Mouse (Mus musculus): Measurements from ENCODE around the gene Rex2. TPM values are rescaled to one million over a fixed set of nuclear protein-coding genes. Genes with fewer than 3 reads are reported as not detected.
"Not testable (repeated sequence)": the region's sequence is repeated elsewhere in the genome, so short reads cannot be mapped to it uniquely, and the experiment has no call there.

Rex2 gene
- total RNA-seq (2021) (under 1 TPM; 0.50 to 0.75 TPM), polyA plus RNA-seq (2012; rRNA removed) (0.06 TPM in 1 of 2 replicates, not detected in the other)
- long read RNA-seq = 0 reads

- DNase-seq; intact Hi-C loops (cut with DNase I); H3K36me3 ChIP-seq (ENCODE audit: control insufficient read depth, insufficient read depth, low read length); H3K9ac ChIP-seq (ENCODE audit: low read depth, low read length); H3K27ac ChIP-seq; H3K27me3 ChIP-seq (ENCODE audit: control insufficient read depth, insufficient read depth, low read length); H3K4me3 ChIP-seq; H3K4me1 ChIP-seq (ENCODE audit: control insufficient read depth, insufficient read depth, low read length); H3K79me2 ChIP-seq (replicated peaks; ENCODE audit: control insufficient read depth, insufficient read depth, low read length): not testable (repeated sequence)
- no CpG with 5 or more reads among the region's 6 CpGs for WGBS
These were observed at the start of gene Rex2 for GRCm38 (mm10) chr4:147021550-147021949. Gene Rex2 (plus strand): TSS chr4:147021850.

DNA sequence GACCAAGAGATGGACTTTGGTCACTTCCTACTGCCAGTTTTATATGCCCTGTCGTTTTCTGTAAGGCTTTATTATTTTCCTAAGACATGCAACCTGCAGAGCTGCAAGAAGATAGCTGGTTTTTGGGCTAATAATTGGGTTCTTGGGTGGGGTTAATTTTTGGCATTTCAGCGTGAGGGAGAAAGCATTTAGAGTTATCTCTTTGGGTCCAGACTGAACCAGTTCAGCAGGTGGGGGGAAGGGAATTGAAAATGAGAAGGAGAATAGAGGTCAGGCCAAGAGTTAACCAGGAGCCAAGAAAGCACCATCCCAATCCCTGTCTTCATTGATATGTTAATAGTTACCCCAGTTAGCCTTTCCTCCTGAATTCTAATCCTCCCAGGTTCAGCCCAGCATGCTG lies 45.1 kb upstream of the Rex2 start:
- H3K27me3 ChIP-seq (ENCODE audit: control insufficient read depth, insufficient read depth, low read length); DNase-seq; H3K79me2 ChIP-seq (replicated peaks; ENCODE audit: control insufficient read depth, insufficient read depth, low read length); H3K9ac ChIP-seq (ENCODE audit: low read depth, low read length); H3K4me1 ChIP-seq (ENCODE audit: control insufficient read depth, insufficient read depth, low read length); H3K27ac ChIP-seq; H3K4me3 ChIP-seq; H3K36me3 ChIP-seq (ENCODE audit: control insufficient read depth, insufficient read depth, low read length); intact Hi-C loops (cut with DNase I): not testable (repeated sequence)
- WGBS = 12% methylated on average over 2 of the region's 2 CpGs

DNA sequence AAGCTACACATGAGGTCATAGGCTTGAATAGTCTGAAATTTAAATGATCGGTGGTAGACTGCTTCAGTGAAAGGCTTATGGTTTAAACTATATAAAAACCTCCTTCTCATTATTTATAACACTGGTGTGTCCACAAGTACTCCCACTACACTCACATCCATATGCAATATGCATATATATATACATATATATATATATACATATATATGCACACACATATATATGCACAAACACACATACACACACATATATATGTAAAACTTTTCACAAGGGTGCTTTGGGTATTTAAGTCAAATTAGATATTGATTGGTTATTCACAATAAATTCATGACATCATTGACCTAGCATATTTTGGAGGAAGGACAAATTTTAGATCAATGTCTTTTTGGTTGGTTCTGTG lies 3.2 kb upstream of the Rex2 start:
- H3K36me3 ChIP-seq (ENCODE audit: control insufficient read depth, insufficient read depth, low read length); H3K4me1 ChIP-seq (ENCODE audit: control insufficient read depth, insufficient read depth, low read length); H3K27ac ChIP-seq; intact Hi-C loops (cut with DNase I); H3K27me3 ChIP-seq (ENCODE audit: control insufficient read depth, insufficient read depth, low read length); H3K79me2 ChIP-seq (replicated peaks; ENCODE audit: control insufficient read depth, insufficient read depth, low read length); DNase-seq; H3K4me3 ChIP-seq; H3K9ac ChIP-seq (ENCODE audit: low read depth, low read length): not testable (repeated sequence)
- WGBS = no CpG with 5 or more reads among the region's 1 CpGs

DNA sequence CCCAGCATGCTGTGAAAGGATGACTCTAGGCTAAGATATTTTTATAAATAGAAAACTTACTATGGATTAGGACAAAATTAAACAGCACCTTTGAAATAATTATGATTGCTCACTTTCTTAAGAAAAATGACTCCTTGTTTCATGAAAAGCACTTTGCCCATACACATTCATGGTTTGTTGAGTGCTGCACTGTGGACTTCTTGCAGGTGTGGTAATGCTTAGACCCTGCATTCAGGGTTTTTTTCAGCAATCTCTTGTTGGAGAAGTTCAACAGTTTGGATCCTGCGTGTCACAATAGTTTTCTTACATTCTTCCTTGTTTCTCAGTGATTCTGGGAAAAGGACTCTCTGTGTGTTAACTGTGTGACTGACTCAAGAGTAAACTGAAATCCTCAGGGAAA lies 4.7 kb downstream of the Rex2 start:
- H3K4me1 ChIP-seq (ENCODE audit: control insufficient read depth, insufficient read depth, low read length); H3K36me3 ChIP-seq (ENCODE audit: control insufficient read depth, insufficient read depth, low read length); H3K4me3 ChIP-seq; intact Hi-C loops (cut with DNase I); DNase-seq; H3K27ac ChIP-seq; H3K9ac ChIP-seq (ENCODE audit: low read depth, low read length); H3K79me2 ChIP-seq (replicated peaks; ENCODE audit: control insufficient read depth, insufficient read depth, low read length); H3K27me3 ChIP-seq (ENCODE audit: control insufficient read depth, insufficient read depth, low read length): not testable (repeated sequence)
- 40% methylated on average over 1 of the region's 1 CpGs for WGBS

- H3K27me3 ChIP-seq (ENCODE audit: control insufficient read depth, insufficient read depth, low read length); H3K4me3 ChIP-seq; H3K4me1 ChIP-seq (ENCODE audit: control insufficient read depth, insufficient read depth, low read length); H3K9ac ChIP-seq (ENCODE audit: low read depth, low read length); intact Hi-C loops (cut with DNase I); H3K27ac ChIP-seq; H3K36me3 ChIP-seq (ENCODE audit: control insufficient read depth, insufficient read depth, low read length); DNase-seq; H3K79me2 ChIP-seq (replicated peaks; ENCODE audit: control insufficient read depth, insufficient read depth, low read length): not testable (repeated sequence)
- 72% methylated on average over 1 of the region's 2 CpGs for WGBS
These were observed 9.8 kb downstream of the Rex2 start for GRCm38 (mm10) chr4:147031308-147032036.

GRCm38 (mm10) chr4:147063768-147064167 lies 42.1 kb downstream of the Rex2 start:
- not testable (repeated sequence) for H3K27ac ChIP-seq, DNase-seq
- 70% methylated on average over 3 of the region's 3 CpGs for WGBS

DNA sequence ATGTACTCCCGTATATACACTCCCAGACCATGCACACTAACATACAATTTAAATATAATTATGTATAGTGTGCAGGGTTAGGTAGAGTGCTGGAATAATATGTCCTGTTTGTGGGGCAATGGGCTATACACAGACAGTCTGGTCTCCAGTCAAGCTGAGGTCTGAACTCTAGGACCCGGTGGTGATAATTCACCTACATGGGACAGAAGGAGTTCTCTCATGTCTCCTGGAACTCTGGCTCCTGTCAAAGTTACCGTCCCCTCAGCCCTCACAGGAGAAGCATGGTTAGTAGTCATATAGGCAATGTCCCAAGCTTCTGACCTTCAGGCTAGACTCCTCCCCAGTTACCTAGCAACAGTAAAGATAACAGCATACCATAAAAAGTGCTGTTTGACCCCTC lies 44.2 kb downstream of the Rex2 start:
- intact Hi-C loops (cut with DNase I) = not testable (repeated sequence)

More at GRCm38 (mm10) chr4:147063768-147064167, 42.1 kb downstream of the Rex2 start:
- H3K4me3 ChIP-seq; H3K36me3 ChIP-seq (ENCODE audit: control insufficient read depth, insufficient read depth, low read length); intact Hi-C loops (cut with DNase I); H3K4me1 ChIP-seq (ENCODE audit: control insufficient read depth, insufficient read depth, low read length); H3K9ac ChIP-seq (ENCODE audit: low read depth, low read length); H3K27me3 ChIP-seq (ENCODE audit: control insufficient read depth, insufficient read depth, low read length); H3K79me2 ChIP-seq (replicated peaks; ENCODE audit: control insufficient read depth, insufficient read depth, low read length): not testable (repeated sequence)

GRCm38 (mm10) chr4:147066380-147066779 lies 44.7 kb downstream of the Rex2 start:
- H3K4me1 ChIP-seq (ENCODE audit: control insufficient read depth, insufficient read depth, low read length); H3K79me2 ChIP-seq (replicated peaks; ENCODE audit: control insufficient read depth, insufficient read depth, low read length); H3K27ac ChIP-seq; H3K4me3 ChIP-seq; H3K27me3 ChIP-seq (ENCODE audit: control insufficient read depth, insufficient read depth, low read length); DNase-seq; H3K36me3 ChIP-seq (ENCODE audit: control insufficient read depth, insufficient read depth, low read length); intact Hi-C loops (cut with DNase I); H3K9ac ChIP-seq (ENCODE audit: low read depth, low read length): not testable (repeated sequence)
- WGBS = 82% methylated on average over 1 of the region's 1 CpGs

More for the DNA sequence above, 44.2 kb downstream of the Rex2 start:
- not testable (repeated sequence) for H3K27me3 ChIP-seq (ENCODE audit: control insufficient read depth, insufficient read depth, low read length); H3K4me3 ChIP-seq; DNase-seq; H3K36me3 ChIP-seq (ENCODE audit: control insufficient read depth, insufficient read depth, low read length); H3K9ac ChIP-seq (ENCODE audit: low read depth, low read length); H3K79me2 ChIP-seq (replicated peaks; ENCODE audit: control insufficient read depth, insufficient read depth, low read length); H3K4me1 ChIP-seq (ENCODE audit: control insufficient read depth, insufficient read depth, low read length); H3K27ac ChIP-seq
- 79% methylated on average over 3 of the region's 3 CpGs for WGBS

DNA sequence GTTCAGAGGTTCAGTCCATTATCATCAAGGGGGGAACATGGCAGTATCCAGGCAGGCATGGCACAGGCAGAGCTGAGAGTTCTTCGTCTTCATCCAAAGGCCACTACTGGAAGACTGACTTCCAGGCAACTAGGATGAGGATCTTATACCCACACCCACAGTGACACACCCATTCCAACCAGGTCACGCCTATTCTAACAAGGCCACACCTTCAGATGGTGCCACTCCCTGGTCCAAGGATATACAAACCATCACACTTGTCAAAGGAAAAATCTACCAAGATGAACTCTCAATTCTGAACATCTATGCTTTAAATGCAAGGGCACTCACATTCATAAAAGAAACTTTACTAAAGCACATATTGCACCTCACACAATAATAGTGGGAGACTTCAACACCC lies 74.0 kb downstream of the Rex2 start:
- H3K9ac ChIP-seq (ENCODE audit: low read depth, low read length); H3K4me1 ChIP-seq (ENCODE audit: control insufficient read depth, insufficient read depth, low read length); intact Hi-C loops (cut with DNase I); H3K27me3 ChIP-seq (ENCODE audit: control insufficient read depth, insufficient read depth, low read length); H3K36me3 ChIP-seq (ENCODE audit: control insufficient read depth, insufficient read depth, low read length); H3K79me2 ChIP-seq (replicated peaks; ENCODE audit: control insufficient read depth, insufficient read depth, low read length); H3K27ac ChIP-seq; DNase-seq; H3K4me3 ChIP-seq: not testable (repeated sequence)
- WGBS = 51% methylated on average over 2 of the region's 2 CpGs
